Mouse (Mus musculus): ENCODE data around the gene Hist1h2be. TPM values are rescaled to one million over a fixed set of nuclear protein-coding genes. Genes with fewer than 3 reads are reported as not detected.
A peak's percentile ranks its signal among the peaks of the same experiment; 100 is the strongest.
"Not testable (repeated sequence)": the region's sequence is repeated elsewhere in the genome, so short reads cannot be mapped to it uniquely, and the experiment has no call there.

Hist1h2be gene
- polyA plus RNA-seq, 1 experiment from 2014 or later = 3.7 TPM

GRCm38 (mm10) chr13:23609844-23610243 is 11.1 kb downstream of the Hist1h2be start:
- no peaks in the 10 kb centered on the region for H3K36me3 ChIP-seq
- H3K9ac ChIP-seq (replicated peaks) = no peak overlapping the region
- no peak overlapping the region for H3K4me2 ChIP-seq
- no peak overlapping the region for H3K27ac ChIP-seq
- no peaks in the 10 kb centered on the region for H3K9me3 ChIP-seq
- no peak overlapping the region for H3K4me3 ChIP-seq (replicated peaks)
- no peaks in the 10 kb centered on the region for H3K27me3 ChIP-seq
- no peaks in the 10 kb centered on the region for H3K4me1 ChIP-seq (replicated peaks)
- ATAC-seq (ENCODE audit: insufficient number of reproducible peaks, insufficient read depth, low FRiP score, low TSS enrichment, low read depth) = no peak

GRCm38 (mm10) chr13:23609209-23609608 is 11.7 kb downstream of the Hist1h2be start:
- Histone ChIP-seq H3K4me2 (no peak overlapping the region), H3K9me3 (no peaks in the 10 kb centered on the region), H3K27ac (no peak overlapping the region), H3K4me3 (replicated peaks) (no peak overlapping the region), H3K27me3 (no peaks in the 10 kb centered on the region), H3K4me1 (replicated peaks) (no peaks in the 10 kb centered on the region), H3K9ac (replicated peaks) (no peak overlapping the region), H3K36me3 (no peaks in the 10 kb centered on the region)
- no peak for ATAC-seq (ENCODE audit: insufficient number of reproducible peaks, insufficient read depth, low FRiP score, low TSS enrichment, low read depth)
- WGBS = 90% methylated on average over 4 of the region's 4 CpGs

GRCm38 (mm10) chr13:23605052-23605451 is 15.9 kb downstream of the Hist1h2be start:
- Histone ChIP-seq H3K9ac (replicated peaks) (no peak overlapping the region), H3K4me2 (no peak overlapping the region), H3K4me1 (replicated peaks) (no peaks in the 10 kb centered on the region), H3K27me3 (no peaks in the 10 kb centered on the region), H3K36me3 (no peaks in the 10 kb centered on the region), H3K4me3 (replicated peaks) (no peak overlapping the region), H3K27ac (no peak overlapping the region), H3K9me3 (no peaks in the 10 kb centered on the region)
- no peak for ATAC-seq (ENCODE audit: insufficient number of reproducible peaks, insufficient read depth, low FRiP score, low TSS enrichment, low read depth)
- WGBS = 88% methylated on average over 3 of the region's 3 CpGs

- no peaks in the 10 kb centered on the region for H3K36me3 ChIP-seq
- H3K9ac ChIP-seq (replicated peaks) = no peak overlapping the region
- H3K27ac ChIP-seq = no peak overlapping the region
- H3K4me1 ChIP-seq (replicated peaks) = no peaks in the 10 kb centered on the region
- H3K9me3 ChIP-seq = no peaks in the 10 kb centered on the region
- no peaks in the 10 kb centered on the region for H3K27me3 ChIP-seq
- no peak overlapping the region for H3K4me3 ChIP-seq (replicated peaks)
- H3K4me2 ChIP-seq = no peak overlapping the region
- WGBS = 88% methylated on average over 3 of the region's 3 CpGs
- no peak for ATAC-seq (ENCODE audit: insufficient number of reproducible peaks, insufficient read depth, low FRiP score, low TSS enrichment, low read depth)
Observed at GRCm38 (mm10) chr13:23604452-23604851, 16.5 kb downstream of the Hist1h2be start.

GRCm38 (mm10) chr13:23603182-23603699 is 17.7 kb downstream of the Hist1h2be start:
- 87% methylated on average over 7 of the region's 7 CpGs for WGBS
- no peak overlapping the region for H3K4me3 ChIP-seq (replicated peaks)
- no peaks in the 10 kb centered on the region for H3K36me3 ChIP-seq
- no peak overlapping the region for H3K9ac ChIP-seq (replicated peaks)
- H3K27ac ChIP-seq = no peak overlapping the region
- no peak for ATAC-seq (ENCODE audit: insufficient number of reproducible peaks, insufficient read depth, low FRiP score, low TSS enrichment, low read depth)
- H3K4me2 ChIP-seq = no peak overlapping the region
- no peaks in the 10 kb centered on the region for H3K9me3 ChIP-seq
- no peaks in the 10 kb centered on the region for H3K27me3 ChIP-seq
- no peaks in the 10 kb centered on the region for H3K4me1 ChIP-seq (replicated peaks)

- no peak overlapping the region for H3K4me3 ChIP-seq (replicated peaks)
- 7% methylated on average over 9 of the region's 9 CpGs for whole genome bisulfite sequencing
- no peak for ATAC-seq (ENCODE audit: insufficient number of reproducible peaks, insufficient read depth, low FRiP score, low TSS enrichment, low read depth)
- H3K9me3 ChIP-seq = no peaks in the 10 kb centered on the region
- peaks cover 4% of the 10 kb centered on the region; the same call in 1 of the 2 replicates for H3K4me1 ChIP-seq (replicated peaks)
- H3K9ac ChIP-seq (replicated peaks) = no peak overlapping the region
- H3K27me3 ChIP-seq = no peaks in the 10 kb centered on the region
- H3K4me2 ChIP-seq = no peak overlapping the region
- no peak overlapping the region for H3K27ac ChIP-seq
- no peaks in the 10 kb centered on the region for H3K36me3 ChIP-seq
Observed at GRCm38 (mm10) chr13:23597957-23598356, 23.0 kb downstream of the Hist1h2be start.

GRCm38 (mm10) chr13:23595622-23596372 is 25.1 kb downstream of the Hist1h2be start:
- H3K36me3 ChIP-seq = no peaks in the 10 kb centered on the region
- 78% methylated on average over 7 of the region's 7 CpGs for WGBS
- no peak for ATAC-seq (ENCODE audit: insufficient number of reproducible peaks, insufficient read depth, low FRiP score, low TSS enrichment, low read depth)
- no peaks in the 10 kb centered on the region for H3K27me3 ChIP-seq
- H3K4me3 ChIP-seq (replicated peaks) = no peak overlapping the region
- H3K4me2 ChIP-seq = no peak overlapping the region
- peaks cover 5% of the 10 kb centered on the region; the same call in 1 of the 2 replicates for H3K4me1 ChIP-seq (replicated peaks)
- no peak overlapping the region for H3K27ac ChIP-seq
- H3K9ac ChIP-seq (replicated peaks) = no peak overlapping the region; the same call in 1 of the 2 replicates
- H3K9me3 ChIP-seq = no peaks in the 10 kb centered on the region

GRCm38 (mm10) chr13:23595185-23595584 is 25.7 kb downstream of the Hist1h2be start:
- 63% methylated on average over 2 of the region's 2 CpGs for WGBS
- no peaks in the 10 kb centered on the region for H3K27me3 ChIP-seq
- H3K9ac ChIP-seq (replicated peaks) = no peak overlapping the region
- no peak overlapping the region for H3K4me2 ChIP-seq
- no peak overlapping the region for H3K4me3 ChIP-seq (replicated peaks)
- no peaks in the 10 kb centered on the region for H3K36me3 ChIP-seq
- H3K4me1 ChIP-seq (replicated peaks) = peaks cover 5% of the 10 kb centered on the region; the same call in 1 of the 2 replicates
- no peaks in the 10 kb centered on the region for H3K9me3 ChIP-seq
- no peak overlapping the region for H3K27ac ChIP-seq
- no peak for ATAC-seq (ENCODE audit: insufficient number of reproducible peaks, insufficient read depth, low FRiP score, low TSS enrichment, low read depth)

GRCm38 (mm10) chr13:23593051-23593770 is 27.7 kb downstream of the Hist1h2be start:
- no peaks in the 10 kb centered on the region for H3K9me3 ChIP-seq
- H3K4me2 ChIP-seq = no peak overlapping the region
- no peak overlapping the region for H3K9ac ChIP-seq (replicated peaks)
- H3K4me1 ChIP-seq (replicated peaks) = peaks cover 5% of the 10 kb centered on the region; the same call in 1 of the 2 replicates
- no peaks in the 10 kb centered on the region for H3K36me3 ChIP-seq
- no peak overlapping the region for H3K4me3 ChIP-seq (replicated peaks)
- no peaks in the 10 kb centered on the region for H3K27me3 ChIP-seq
- peak overlapping the region; percentile 71 for H3K27ac ChIP-seq
- WGBS = 66% methylated on average over 5 of the region's 5 CpGs
- ATAC-seq (ENCODE audit: insufficient number of reproducible peaks, insufficient read depth, low FRiP score, low TSS enrichment, low read depth) = no peak

GRCm38 (mm10) chr13:23592614-23593013 is 28.3 kb downstream of the Hist1h2be start:
- no peaks in the 10 kb centered on the region for H3K27me3 ChIP-seq
- no peaks in the 10 kb centered on the region for H3K9me3 ChIP-seq
- peaks cover 5% of the 10 kb centered on the region; the same call in 1 of the 2 replicates for H3K4me1 ChIP-seq (replicated peaks)
- no peak for ATAC-seq (ENCODE audit: insufficient number of reproducible peaks, insufficient read depth, low FRiP score, low TSS enrichment, low read depth)
- H3K4me3 ChIP-seq (replicated peaks) = no peak overlapping the region
- no peaks in the 10 kb centered on the region for H3K36me3 ChIP-seq
- peak overlapping the region; percentile 71; the same call in 1 of the 2 replicates for H3K27ac ChIP-seq
- H3K9ac ChIP-seq (replicated peaks) = no peak overlapping the region
- H3K4me2 ChIP-seq = no peak overlapping the region
- WGBS = 57% methylated on average over 7 of the region's 7 CpGs

GRCm38 (mm10) chr13:23591886-23592285 is 29.0 kb downstream of the Hist1h2be start:
- not testable (repeated sequence) for H3K4me1 ChIP-seq (replicated peaks); H3K36me3 ChIP-seq; H3K4me2 ChIP-seq; H3K4me3 ChIP-seq (replicated peaks); H3K9me3 ChIP-seq; H3K9ac ChIP-seq (replicated peaks); H3K27me3 ChIP-seq; ATAC-seq (ENCODE audit: insufficient number of reproducible peaks, insufficient read depth, low FRiP score, low TSS enrichment, low read depth); H3K27ac ChIP-seq
- whole genome bisulfite sequencing = 88% methylated on average over 7 of the region's 7 CpGs

All from limb, embryonic 12.5 days (tissue).